Mouse (Mus musculus) lung, embryonic 14.5 days (tissue): Measurements from ENCODE around the gene Micu1. TPM values are rescaled to one million over a fixed set of nuclear protein-coding genes. Genes with fewer than 3 reads are reported as not detected.

ENCODE experiments used
- ATAC-seq: fragments of 200-750 bp; cut with Nextera tagmentation; 2 replicates; pipeline ENCODE4 v1.8.0; 2017; ENCODE audit warnings: mild to moderate bottlenecking, moderate TSS enrichment, moderate library complexity; ENCODE audit not compliant: insufficient read depth
- DNase-seq: peaks from one replicate; pipeline ENCODE4 v3.0.0-alpha.2; 2015
- H3K27ac ChIP-seq: fragments of 300-500 bp; sonication (generic); 2 replicates; pipeline ENCODE4 v1.5.1; 2014; ENCODE audit warnings: low read depth, mild to moderate bottlenecking, moderate library complexity
- H3K27me3 ChIP-seq: fragments of 300-500 bp; sonication (generic); 2 replicates; pipeline ENCODE4 v1.6.1; 2014; ENCODE audit warnings: low read length, control low read depth; ENCODE audit not compliant: insufficient read depth
- H3K36me3 ChIP-seq: fragments of 300-500 bp; sonication (generic); 2 replicates; pipeline ENCODE4 v1.6.1; 2014; ENCODE audit warnings: control low read depth; ENCODE audit not compliant: insufficient read depth
- H3K4me1 ChIP-seq: fragments of 300-500 bp; sonication (generic); 2 replicates; pipeline ENCODE4 v1.6.1; 2014; ENCODE audit warnings: antibody characterized with exemption, control low read depth; ENCODE audit not compliant: insufficient read depth
- H3K4me2 ChIP-seq: fragments of 300-500 bp; sonication (generic); 2 replicates; pipeline ENCODE4 v1.6.1; 2014; ENCODE audit warnings: mild to moderate bottlenecking
- H3K4me3 ChIP-seq: fragments of 300-500 bp; sonication (generic); 2 replicates; pipeline ENCODE4 v1.5.1; 2014; ENCODE audit warnings: low read depth, low read length
- H3K9ac ChIP-seq: fragments of 300-500 bp; sonication (generic); 2 replicates; pipeline ENCODE4 v1.6.1; 2014
- H3K9me3 ChIP-seq: fragments of 300-500 bp; sonication (generic); 2 replicates; pipeline ENCODE4 v1.6.1; 2016; ENCODE audit warnings: low read depth, low read length, control low read depth
- CTCF ChIP-seq: IDR thresholded peaks from 2 replicates; pipeline ENCODE4 v1.5.1; 2016; ENCODE audit warnings: antibody characterized with exemption, low read depth
- WGBS: fragments of 180-500 bp; shearing (Covaris S2); extraction: QIAGEN DNeasy Blood & Tissue Kit; methylation state at CpG from one replicate; pipeline ENCODE4 v1.1.7; 2014; 5-methylcytosine and 5-hydroxymethylcytosine counted together
- polyA plus RNA-seq: library from polyadenylated mRNA; unstranded; fragments of >200 nt; fragmentation: Nextera tagmentation; extraction: Ambion mirVana; gene quantifications from 2 replicates; pipeline ENCODE4 v1.2.1, GENCODE M21; 2014

Micu1 gene
- polyA plus RNA-seq, 1 experiment from 2014 or later, result 83.9 TPM

- WGBS, result 88% methylated on average over 7 of the region's 7 CpGs
- DNase-seq (no peak), ATAC-seq (no peak)
- Histone ChIP-seq H3K4me3 (no peak overlapping the region), H3K4me2 (no peak overlapping the region), H3K4me1 (no peaks in the 10 kb centered on the region), H3K9me3 (no peaks in the 10 kb centered on the region), H3K27ac (no peak overlapping the region), H3K27me3 (no peaks in the 10 kb centered on the region), H3K36me3 (peaks cover 4% of the 10 kb centered on the region; the same call in 1 of the 2 replicates), H3K9ac (no peak overlapping the region)
- no peak for TF ChIP-seq CTCF
These were observed 92.8 kb downstream of the Micu1 start for GRCm38 (mm10) chr10:59795085-59795484.

GRCm38 (mm10) chr10:59795902-59796301, 93.6 kb downstream of the Micu1 start:
- H3K4me1 ChIP-seq, result no peaks in the 10 kb centered on the region
- DNase-seq (no peak), ATAC-seq (no peak)
- H3K27me3 ChIP-seq, result no peaks in the 10 kb centered on the region
- no peaks in the 10 kb centered on the region for H3K9me3 ChIP-seq
- TF ChIP-seq CTCF, result no peak
- 0 out of 2 replicates have a peak, but pooled peaks cover 4% of the 10 kb centered on the region for H3K36me3 ChIP-seq
- no peak overlapping the region for H3K27ac ChIP-seq
- 85% methylated on average over 4 of the region's 4 CpGs for WGBS
- no peak overlapping the region for H3K4me2 ChIP-seq
- no peak overlapping the region for H3K4me3 ChIP-seq
- H3K9ac ChIP-seq, result no peak overlapping the region

GRCm38 (mm10) chr10:59798371-59798770, 96.1 kb downstream of the Micu1 start:
- Histone ChIP-seq H3K4me3 (no peak overlapping the region), H3K36me3 (no peaks in the 10 kb centered on the region), H3K4me2 (no peak overlapping the region), H3K27ac (no peak overlapping the region), H3K9ac (no peak overlapping the region), H3K9me3 (no peaks in the 10 kb centered on the region), H3K27me3 (no peaks in the 10 kb centered on the region), H3K4me1 (no peaks in the 10 kb centered on the region)
- no peak for DNase-seq
- no peak for TF ChIP-seq CTCF
- ATAC-seq, result no peak
- WGBS, result 82% methylated on average over 3 of the region's 3 CpGs

GRCm38 (mm10) chr10:59799303-59800044, 97.2 kb downstream of the Micu1 start:
- ATAC-seq, result peak; percentile 58; the same call in 1 of the 2 replicates

GRCm38 (mm10) chr10:59800159-59800558, 97.9 kb downstream of the Micu1 start:
- H3K9me3 ChIP-seq, result no peaks in the 10 kb centered on the region
- TF ChIP-seq CTCF, result no peak
- no peaks in the 10 kb centered on the region for H3K36me3 ChIP-seq
- H3K9ac ChIP-seq, result no peak overlapping the region
- H3K27ac ChIP-seq, result peak overlapping the region; percentile 18; the same call in 1 of the 2 replicates
- no peaks in the 10 kb centered on the region for H3K4me1 ChIP-seq
- H3K4me3 ChIP-seq, result no peak overlapping the region
- 34% methylated on average over 10 of the region's 10 CpGs for WGBS
- H3K4me2 ChIP-seq, result no peak overlapping the region
- ATAC-seq (no peak), DNase-seq (peak; percentile 33)
- H3K27me3 ChIP-seq, result no peaks in the 10 kb centered on the region

More at GRCm38 (mm10) chr10:59799303-59800044, 97.2 kb downstream of the Micu1 start:
- peak; percentile 72 for DNase-seq
- TF ChIP-seq CTCF, result no peak
- Histone ChIP-seq H3K27ac (no peak overlapping the region), H3K36me3 (no peaks in the 10 kb centered on the region), H3K9ac (no peak overlapping the region), H3K27me3 (no peaks in the 10 kb centered on the region), H3K9me3 (no peaks in the 10 kb centered on the region), H3K4me2 (no peak overlapping the region), H3K4me3 (no peak overlapping the region), H3K4me1 (no peaks in the 10 kb centered on the region)
- WGBS, result 39% methylated on average over 13 of the region's 13 CpGs

GRCm38 (mm10) chr10:59800826-59801501, 98.7 kb downstream of the Micu1 start:
- H3K4me3 ChIP-seq, result no peak overlapping the region
- no peaks in the 10 kb centered on the region for H3K9me3 ChIP-seq
- no peak overlapping the region; the same call in 1 of the 2 replicates for H3K27ac ChIP-seq
- peak; percentile 54; the same call in 1 of the 2 replicates for ATAC-seq
- no peak overlapping the region for H3K9ac ChIP-seq
- H3K4me2 ChIP-seq, result no peak overlapping the region
- H3K4me1 ChIP-seq, result no peaks in the 10 kb centered on the region
- 82% methylated on average over 12 of the region's 12 CpGs for WGBS
- H3K27me3 ChIP-seq, result no peaks in the 10 kb centered on the region
- no peak for TF ChIP-seq CTCF
- H3K36me3 ChIP-seq, result no peaks in the 10 kb centered on the region; the same call in 1 of the 2 replicates
- DNase-seq, result no peak

GRCm38 (mm10) chr10:59808677-59809076, 106.4 kb downstream of the Micu1 start:
- no peak overlapping the region for H3K9ac ChIP-seq
- no peak overlapping the region for H3K4me2 ChIP-seq
- no peaks in the 10 kb centered on the region for H3K9me3 ChIP-seq
- no peak overlapping the region for H3K27ac ChIP-seq
- ATAC-seq, result no peak
- no peak for DNase-seq
- 87% methylated on average over 4 of the region's 4 CpGs for WGBS
- no peaks in the 10 kb centered on the region; the same call in 1 of the 2 replicates for H3K36me3 ChIP-seq
- H3K27me3 ChIP-seq, result no peaks in the 10 kb centered on the region
- H3K4me1 ChIP-seq, result no peaks in the 10 kb centered on the region
- H3K4me3 ChIP-seq, result no peak overlapping the region
- TF ChIP-seq CTCF, result no peak
